Mouse (Mus musculus) kidney, adult 2 months (tissue): Measurements from ENCODE around the gene Nup205.

Source experiments
- CTCF ChIP-seq: fragments of 200-500 bp; conservative IDR thresholded peaks from 2 replicates; pipeline ENCODE4 v1.5.1; 2011; ENCODE audit warnings: low read depth, mild to moderate bottlenecking, control low read depth, low read length, moderate library complexity, mixed read lengths; ENCODE audit not compliant: insufficient read depth, insufficient read length
- POLR2A ChIP-seq: fragments of 200-500 bp; IDR thresholded peaks from one replicate; pipeline ENCODE4 v1.6.1; 2011; ENCODE audit warnings: low read depth, low read length, control low read depth

DNA sequence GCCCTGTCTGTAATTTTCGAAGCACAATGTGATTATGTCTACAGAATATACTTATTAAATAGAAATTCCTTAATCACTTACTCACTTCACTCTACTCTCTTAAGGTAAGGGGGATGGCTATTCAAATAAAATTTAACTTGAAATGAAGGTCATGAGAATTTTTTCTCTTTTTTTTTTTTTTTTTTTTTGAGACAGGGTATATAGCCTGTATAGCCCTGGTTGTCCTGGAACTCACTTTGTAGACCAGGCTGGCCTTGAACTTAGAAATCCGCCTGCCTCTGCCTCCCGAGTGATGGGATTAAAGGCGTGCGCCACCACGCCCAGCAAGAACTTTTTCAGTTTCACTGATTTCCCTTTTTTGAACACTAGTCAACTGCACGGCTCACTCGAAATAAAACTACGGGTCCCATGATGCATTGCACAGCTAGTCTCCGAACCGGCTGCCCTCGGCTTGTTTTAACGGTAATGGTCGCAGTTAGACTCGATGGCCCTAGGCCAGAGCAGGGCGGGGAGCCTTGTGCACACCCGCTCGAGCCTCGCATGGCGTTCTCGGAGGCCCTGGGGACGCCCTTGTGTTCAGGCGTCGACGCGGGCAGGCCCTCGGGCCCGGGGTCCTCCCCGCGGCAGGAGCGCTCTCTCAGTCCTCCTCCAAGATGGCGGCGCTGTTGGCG lies at the start of gene Nup205:
- TF ChIP-seq POLR2A (no peak), CTCF (no peak)
